Mouse (Mus musculus) adrenal gland, postnatal 36 days (tissue): ENCODE data around the gene Cd247. TPM values are rescaled to one million over a fixed set of nuclear protein-coding genes. Genes with fewer than 3 reads are reported as not detected.

ENCODE experiments used
- DNase-seq, 2 experiments: peaks; one replicate each; pipeline ENCODE4 v3.0.0; 2021; ENCODE audit warnings: mixed read lengths in 1 of 2
- total RNA-seq, 2 experiments: library from RNA; stranded (reverse); gene quantifications; 2 replicates each; pipeline ENCODE4 v1.2.3; 2021

The Cd247 gene
- total RNA-seq, 2 experiments from 2014 or later: 0.30 to 0.46 TPM

DNA sequence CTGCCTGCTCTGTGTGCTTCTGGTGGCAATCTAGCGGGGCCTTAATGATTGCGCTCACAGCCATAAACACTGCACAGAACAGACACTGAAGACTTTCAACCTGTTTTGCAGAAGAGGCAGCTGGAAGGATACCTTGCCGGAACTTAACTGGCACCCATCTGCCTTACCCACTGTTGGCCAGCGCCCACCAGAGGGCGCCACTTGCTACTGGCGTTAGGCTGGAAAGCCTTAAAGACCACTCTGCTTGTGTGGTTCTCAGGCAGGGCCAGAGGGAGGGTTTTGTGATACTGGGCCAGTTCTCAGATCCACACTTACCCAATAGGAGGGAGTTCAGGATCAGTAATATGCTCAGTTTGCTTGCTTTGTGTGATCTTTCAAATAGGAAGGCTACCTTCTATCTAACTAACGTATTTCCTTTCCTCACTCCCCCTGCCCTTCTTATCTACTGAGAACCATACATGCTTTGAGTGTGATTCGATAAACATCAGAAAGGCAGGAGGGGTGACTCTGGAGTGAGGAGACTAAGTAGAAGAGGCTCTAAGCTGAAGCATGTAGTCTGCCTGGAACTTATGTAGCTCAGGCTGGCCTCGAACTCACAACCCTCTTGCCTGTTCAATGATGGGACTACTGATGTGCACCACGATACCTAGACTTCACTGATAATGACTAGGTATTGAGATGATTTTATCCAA, 65.4 kb downstream of the Cd247 start:
- DNase-seq: peak; percentile 69 to 82

DNA sequence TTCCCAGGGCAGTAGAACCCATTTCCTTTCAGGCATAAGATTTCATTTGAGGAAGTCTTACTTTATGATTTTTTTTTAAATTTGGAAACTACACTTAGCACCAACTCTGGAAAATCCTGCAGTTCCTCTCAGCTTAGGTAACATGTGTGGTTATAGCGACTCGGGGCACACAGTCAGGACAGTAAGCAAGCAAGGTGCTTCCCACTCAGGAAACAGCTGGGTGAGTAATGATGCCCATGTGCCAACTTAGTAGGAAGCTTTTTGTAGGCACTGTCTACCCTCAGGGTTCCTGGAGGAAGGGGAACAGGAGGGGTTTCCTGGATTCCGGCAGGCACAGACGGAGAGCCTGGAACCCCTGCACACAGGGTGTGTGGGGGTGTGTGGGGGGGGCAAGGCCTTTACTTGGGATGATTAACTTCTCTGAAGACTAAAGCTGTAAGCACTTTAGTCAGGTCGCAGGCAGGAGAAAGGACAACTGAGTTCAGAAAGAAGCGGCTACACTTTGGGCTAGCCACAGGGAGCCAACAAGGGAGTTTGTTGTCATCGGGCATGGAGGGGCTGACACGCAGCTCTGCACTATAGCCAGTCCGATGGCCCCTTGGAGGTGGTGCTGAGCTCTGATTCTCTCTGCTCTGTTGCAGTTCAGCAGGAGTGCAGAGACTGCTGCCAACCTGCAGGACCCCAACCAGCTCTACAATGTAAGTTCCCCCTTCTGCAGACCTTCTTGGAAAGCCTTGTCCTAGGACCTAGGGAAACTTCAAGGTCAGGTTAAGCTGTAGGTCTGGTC, 67.5 kb downstream of the Cd247 start:
- DNase-seq: no peak

DNA sequence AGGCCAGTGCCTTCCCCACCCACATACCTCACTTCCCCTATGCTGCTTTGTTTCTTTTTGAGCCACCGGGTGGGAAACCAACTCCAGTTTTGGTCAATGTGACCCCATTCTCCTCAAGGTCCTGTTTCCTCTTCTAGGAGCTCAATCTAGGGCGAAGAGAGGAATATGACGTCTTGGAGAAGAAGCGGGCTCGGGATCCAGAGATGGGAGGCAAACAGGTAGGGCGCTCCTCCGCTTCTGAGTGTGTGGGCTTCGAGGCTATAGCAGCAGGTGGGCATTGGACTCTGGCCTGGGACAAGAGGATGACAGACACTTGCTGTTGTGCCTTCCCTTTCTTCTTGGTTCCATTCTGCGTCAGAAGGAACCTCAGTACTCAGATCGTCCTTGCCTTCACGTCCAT, 68.8 kb downstream of the Cd247 start:
- no peak for DNase-seq

DNA sequence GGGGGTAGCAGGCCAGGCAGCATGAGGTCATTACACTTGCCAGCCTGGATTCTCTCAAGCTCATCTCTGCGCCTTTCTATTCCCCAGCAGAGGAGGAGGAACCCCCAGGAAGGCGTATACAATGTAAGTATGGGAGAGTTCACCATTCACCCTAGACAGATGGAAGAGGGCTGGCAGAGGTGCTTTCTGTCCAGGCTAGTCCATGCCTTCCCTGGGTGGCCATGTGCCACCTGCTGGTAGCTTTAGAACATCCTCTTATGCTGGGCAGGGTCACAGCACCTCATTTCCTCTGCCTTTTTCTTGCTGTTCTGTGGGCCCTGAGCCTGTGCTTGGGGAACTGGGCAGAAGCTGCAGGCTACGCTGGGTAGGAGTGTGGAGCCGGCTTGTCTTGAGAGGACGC, 69.9 kb downstream of the Cd247 start:
- DNase-seq: no peak

DNA sequence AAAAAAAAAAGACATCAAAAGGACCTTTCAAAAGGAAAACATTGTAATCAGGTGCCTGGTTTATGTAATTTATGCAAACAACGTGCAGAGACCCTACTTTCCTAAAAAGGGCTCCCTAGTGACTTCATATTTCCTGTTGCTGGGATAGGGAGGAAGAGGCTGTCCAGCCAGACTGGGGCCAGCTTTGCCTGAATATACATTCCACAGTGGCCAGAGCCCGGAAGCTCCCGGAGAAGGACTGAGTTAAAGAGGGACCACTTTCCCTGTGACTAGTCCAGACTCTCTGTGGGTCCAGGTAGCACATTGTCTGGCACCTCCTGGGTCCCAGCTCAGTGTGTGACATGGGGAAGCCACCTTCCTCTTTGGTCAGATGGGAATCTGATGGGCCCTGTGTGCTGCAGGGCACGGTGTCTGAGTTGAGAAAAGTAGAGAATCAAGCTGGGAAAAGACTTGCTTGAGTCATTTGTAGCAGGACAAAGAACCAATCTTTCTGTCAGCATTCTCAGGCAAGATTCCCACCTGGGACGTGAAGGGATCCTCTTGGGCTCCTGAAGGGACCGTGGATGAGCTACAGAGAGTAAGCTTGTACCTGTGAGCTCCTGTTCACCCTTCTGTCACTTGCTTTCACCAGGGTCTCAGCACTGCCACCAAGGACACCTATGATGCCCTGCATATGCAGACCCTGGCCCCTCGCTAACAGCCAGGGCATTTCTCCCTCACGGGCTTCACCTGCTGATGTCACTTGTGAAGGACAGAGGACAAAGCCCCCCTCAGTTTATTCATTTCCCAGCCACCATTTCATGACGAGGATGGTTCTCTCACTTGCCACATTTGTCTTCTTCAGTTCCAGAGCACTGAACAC, 72.1 kb downstream of the Cd247 start:
- no peak for DNase-seq

DNA sequence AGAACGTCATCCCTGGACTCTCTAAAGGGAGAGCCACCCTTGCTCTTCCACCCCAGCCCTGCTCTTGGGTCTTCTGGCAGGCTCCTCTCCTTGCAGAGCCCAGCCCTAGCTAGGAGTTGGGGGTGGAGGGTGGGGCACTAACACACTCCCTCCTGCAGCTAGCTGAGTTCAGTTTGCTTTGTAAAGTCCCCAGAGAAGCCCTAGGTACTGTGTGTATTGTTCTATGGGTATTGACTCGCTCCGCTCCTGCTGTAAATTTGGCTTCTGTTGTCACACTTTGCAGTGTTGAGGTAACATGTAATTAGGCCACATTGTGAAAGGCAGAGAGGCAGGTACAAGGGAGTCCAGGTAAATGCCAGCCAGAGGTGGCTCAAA, 72.7 kb downstream of the Cd247 start:
- DNase-seq: no peak

DNA sequence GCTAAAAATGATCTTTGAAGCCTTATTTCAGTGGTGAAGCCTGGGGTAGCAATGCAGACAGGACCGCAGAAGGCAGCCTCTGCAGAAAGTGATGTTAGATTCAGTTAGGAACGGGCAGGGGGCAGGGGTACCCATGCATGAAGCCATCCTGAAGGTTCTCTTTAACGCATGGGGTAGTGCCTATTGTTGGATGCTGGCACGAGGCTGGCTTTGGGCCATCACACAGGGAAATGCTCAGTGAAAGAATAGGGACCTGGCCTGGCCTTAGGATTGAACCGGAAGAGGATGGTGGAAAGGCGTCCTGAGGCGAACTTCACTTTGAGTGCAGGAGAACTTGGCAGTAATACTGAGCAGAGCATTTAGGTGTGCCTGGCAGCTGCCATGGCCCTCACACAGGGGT, 73.6 kb downstream of the Cd247 start:
- DNase-seq: no peak

DNA sequence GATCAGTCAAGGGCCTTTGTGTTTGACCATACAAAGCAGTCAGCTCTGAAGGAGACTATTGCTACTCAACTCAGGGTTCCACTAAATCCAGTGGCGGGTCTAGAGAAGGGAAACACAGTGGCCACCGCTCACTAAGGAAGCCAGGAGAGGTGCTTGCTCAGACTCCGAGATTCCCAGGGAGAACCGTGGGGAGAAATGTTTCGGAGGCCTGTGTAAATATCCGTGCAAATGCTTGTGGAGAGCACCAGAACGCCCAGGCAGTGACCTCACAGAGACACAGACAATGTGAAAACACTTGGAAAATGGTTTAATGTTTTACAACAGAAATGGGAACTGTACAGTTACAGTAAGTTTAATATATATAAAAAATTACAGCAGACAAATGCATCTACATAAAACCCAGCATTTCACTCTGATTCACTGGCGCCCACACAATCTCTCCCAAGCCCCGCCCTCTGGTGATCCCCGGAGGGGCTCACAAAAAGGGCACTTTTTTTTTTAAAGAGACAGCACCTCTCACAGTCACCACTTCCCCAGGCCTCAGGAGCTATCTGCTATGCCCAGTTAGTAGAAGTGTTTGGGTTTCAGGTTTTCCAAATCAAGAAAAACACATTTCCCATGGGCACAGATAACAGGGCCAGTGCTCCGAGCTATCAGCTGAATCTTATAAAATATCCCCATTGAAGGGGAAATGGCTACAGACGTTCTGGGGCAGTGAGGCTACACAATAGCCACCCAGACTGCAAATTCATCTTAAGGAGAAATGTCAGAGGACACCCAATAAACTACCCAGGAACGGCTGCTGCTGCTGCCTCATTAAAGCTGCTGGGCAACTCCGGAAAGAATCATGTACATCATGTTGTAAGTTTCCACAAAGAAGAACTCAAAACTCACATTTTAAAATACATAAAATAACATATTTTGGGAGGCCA, 76.6 kb downstream of the Cd247 start:
- no peak for DNase-seq

DNA sequence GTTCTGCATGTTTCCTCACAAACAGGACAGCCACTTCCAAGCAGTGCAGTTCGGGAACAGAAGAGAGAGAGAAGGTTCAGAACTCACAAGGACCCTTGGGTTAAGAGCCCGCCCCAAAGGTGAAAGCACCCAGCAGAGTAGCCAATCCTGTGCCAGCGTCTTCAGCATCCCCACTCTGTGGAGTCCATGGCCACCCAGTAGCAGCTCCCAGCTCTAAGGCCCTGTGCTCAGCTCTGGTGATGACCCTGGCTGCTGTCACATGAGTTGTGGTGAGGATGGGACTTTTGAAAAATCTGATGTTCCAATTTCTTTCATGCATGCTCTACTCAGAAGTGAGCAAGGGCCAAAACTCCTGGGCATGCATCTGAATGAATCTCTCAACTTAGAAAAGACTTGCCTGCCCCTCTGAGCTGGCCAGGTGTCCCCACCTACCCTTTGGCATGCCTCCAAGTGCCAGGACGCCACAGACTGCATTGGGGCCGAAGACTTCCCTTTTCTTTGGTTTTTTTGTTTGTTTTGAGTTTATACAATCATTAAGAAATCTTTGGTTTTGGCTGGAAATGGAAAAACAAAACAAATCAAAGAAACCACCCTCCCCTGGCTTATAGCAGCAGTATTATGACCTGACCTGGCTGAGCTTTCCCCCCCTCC, 78.3 kb downstream of the Cd247 start:
- DNase-seq: no peak

DNA sequence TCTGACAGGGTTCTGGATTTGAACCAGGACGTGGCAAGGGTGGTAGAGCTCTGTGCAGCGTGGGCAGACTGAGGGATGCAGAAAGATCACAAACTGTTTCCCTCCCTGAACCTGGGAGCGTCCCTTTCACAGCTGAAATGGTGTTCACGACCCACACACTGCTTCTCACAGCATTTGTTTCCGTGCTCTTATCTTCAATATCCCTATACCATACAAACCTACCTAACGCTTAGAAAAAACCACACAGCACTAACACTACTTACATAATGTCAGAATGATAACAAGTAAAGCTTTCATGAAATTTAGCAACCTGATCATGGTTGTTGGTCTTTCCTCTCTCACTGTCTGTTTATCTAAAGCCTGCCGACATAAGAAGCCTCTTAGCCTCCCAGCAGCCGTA, 80.2 kb downstream of the Cd247 start:
- DNase-seq: no peak

DNA sequence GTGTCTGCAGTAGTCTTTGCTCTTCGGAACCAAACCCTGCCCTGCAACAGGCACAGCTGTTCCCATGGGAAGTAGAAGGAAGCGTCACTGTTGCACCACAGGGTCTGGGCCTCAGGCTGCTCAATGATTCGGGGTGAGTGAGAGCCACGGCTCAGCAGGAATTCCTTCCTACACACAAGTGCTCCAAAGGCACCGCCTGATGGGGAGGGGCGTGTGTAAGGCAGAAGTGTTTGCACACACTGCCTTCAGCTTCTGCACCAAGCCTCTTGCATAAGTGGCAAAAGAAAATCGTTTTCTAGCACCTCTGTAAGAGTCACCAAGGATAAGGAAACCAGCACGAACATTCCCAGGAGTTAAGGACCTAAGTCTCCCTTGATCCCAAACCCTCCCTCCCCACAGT, 86.2 kb downstream of the Cd247 start:
- no peak for DNase-seq

DNA sequence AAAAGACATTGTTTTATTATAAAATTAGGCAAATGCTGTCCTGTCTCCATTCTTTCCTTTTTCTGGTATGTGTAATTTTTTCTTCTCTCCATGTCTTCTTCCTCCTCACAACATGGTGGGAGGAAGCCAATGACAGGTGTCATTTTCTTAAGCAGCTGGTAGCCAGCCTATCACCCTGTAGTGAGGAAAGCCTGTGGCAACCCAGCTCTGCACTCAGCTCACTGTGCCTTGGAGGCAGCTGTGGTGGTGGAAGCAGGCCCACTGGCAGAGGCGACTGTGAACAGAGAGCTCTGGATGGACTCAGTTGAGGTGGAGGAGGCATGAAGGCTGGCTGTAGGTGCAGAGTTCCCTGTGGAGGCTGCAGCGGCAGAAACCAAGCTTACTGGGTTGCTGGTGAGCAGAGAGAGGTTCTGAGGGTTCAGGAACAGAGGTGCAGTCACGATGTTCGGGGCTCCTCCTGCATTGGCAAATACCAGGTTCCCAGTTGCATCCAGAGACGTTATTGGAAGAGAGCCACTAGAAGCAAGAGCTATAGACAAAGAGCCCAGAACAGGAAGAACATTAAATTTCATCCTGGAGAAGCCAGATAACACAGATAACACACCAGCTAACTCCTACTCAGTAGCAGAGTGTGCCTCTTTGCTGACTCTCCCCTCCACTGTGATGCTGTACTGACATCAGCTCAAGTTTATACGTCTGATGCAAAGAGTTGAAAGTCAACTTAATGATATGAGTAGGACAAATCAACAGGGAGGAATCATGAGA, 87.2 kb downstream of the Cd247 start:
- no peak for DNase-seq

DNA sequence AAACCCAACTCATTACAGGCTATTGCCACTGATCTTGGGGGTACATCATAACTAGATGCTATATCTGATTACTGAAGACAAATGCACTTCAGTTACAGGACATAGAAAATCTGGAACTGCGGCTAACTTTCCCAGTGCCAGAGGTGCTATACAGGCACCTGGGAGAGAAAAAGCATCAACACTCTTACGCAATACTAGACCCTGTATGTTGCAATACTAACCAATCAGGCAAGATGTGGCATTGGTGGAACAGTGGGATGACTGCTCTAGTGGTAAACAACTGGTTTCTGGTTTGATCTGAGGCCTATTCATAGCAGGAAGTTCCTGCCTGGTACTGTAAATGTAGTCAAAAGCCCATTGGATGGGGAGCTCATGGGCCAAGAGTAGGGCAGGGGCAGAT, 90.3 kb downstream of the Cd247 start:
- DNase-seq: no peak

DNA sequence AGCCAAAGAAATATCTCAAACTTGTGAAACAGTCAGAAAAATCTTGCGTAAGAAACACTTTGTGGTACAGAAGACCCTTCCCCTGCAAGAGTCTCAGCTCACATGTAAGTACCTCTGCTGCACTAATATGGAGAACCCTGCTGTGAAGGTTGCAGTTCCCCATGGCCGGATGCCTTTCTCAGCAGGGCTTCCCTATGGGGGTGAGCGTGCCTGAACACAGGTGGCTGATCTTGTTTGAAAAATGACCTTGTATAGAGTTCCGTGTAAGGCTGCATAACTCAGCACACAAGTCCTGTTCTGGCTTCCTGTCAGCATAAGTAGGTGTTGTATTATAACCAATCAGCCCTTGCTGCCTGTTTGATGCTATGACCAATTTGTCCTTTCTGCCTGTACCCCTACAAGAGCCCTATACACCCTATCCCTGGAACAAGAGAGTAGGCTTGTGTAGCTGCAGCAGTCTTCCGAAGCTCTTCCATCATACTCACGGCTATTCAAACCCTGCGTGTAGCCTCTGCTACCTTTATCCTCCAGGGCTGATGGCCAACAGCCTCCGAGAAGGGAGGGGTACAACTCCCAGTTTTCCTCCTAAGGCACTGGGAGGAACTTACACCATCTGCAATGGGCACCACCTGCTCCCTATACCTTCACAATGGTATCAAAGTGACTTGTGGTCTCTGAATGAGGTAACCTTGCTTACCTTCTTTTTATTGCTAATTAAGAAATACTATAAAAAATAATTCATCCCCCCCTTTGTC, 93.8 kb downstream of the Cd247 start:
- no peak for DNase-seq

DNA sequence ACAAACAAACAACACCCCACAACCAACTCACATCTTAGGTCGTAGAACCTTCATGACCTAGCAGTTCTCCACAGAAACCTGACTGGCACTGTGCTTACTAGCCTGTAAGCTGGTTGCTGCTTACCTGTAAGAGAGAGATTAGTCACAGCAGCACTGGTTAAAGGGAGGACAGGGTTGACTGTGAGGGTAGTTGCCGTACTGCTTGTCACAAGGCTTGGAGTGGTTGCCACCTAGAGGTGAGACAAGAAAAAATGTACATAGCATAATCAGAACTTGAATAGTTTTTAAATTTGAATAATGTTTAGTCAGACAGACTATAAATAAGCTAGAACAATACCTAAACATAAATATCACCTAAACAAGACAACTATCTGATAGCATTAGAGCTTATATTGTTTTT, 103.2 kb downstream of the Cd247 start:
- DNase-seq: no peak

DNA sequence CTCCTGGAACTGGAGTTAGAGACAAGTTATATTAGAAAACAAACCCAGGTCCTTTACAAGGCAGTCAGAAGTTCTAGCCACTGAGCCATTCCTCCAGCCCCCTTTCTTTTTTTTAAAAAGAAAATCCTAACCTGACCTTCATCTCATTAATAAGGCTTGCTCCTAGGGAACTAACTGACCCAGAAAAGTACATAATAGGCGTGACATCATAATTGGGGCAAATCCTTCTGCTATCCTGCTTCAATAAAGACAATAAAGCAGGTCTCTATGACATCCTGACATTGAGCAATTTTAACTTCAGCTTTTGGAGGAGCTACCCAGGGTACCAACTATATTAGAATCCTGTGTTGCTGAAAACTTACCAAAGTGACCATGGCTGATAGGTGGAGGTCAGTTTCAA, 115.1 kb downstream of the Cd247 start:
- DNase-seq: no peak

DNA sequence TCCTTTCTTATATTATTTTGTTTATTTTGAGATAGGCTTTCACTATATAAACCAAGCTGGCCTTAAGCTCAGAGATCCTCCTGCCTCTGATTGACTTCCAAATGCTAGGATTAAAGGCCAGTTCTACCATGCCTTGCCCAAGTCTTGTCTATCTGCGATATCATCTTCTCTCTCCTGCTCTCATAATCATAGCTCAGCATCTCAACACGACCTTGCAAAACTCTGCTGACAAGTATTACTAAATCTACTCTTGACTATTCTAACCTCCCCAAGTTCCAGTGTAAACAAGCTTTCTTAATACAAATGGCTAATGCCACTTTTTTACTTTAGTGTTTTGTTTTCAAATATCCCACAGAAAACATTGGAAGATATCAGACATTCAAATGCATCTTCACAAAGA, 119.7 kb downstream of the Cd247 start:
- no peak for DNase-seq

DNA sequence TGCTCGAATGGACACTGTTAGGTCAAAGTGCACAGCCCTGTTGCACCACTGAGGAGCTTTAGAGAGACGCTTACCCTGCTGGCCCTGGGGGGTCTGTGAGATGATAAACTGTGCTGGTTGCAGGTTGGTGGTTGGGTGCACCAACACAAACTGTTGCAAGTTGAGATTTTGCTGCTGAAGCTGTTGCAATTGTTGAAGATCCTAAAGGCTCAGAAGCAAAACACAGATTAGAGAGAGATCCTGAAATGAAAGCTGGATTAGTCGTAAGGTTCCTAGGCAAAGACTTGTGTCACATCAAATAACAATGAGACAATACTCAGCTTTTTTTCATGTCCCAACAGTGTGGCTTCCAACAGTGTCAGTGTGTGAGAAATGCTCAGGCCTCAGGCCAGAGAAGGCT, 120.3 kb downstream of the Cd247 start:
- DNase-seq: no peak

DNA sequence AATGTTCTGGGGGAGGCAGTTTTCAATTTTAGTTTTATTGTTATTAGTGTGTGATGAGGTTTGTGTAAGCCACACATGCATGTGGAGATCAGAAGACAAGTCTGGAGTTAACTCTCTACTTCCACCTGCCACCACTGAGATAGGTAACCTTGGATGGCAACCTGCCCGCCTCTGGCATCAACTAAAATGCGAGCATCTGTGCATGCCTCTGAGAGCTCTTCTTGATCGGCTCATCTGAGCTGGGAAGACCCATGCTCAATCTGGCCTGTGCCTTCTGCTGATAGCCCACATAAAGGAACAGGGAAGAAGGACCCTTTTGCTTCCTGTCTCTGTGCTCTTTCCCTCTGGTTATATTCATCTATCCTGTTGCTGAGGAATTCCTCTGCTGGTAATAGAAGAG, 121.0 kb downstream of the Cd247 start:
- no peak for DNase-seq
